Mouse (Mus musculus) thymus, postnatal 10 days (tissue): Measurements from ENCODE around the gene Arhgap10.

Experiments
- DNase-seq, 2 experiments: peaks; one replicate each; pipeline ENCODE4 v3.0.0; 2021; ENCODE audit warnings: low spot score in 2 of 2

The Arhgap10 gene

GRCm38 (mm10) chr8:77440913-77441312 lies 76.8 kb downstream of the Arhgap10 start:
- DNase-seq: no peak

- peak in 1 of 2 experiments; percentile 20 for DNase-seq
Measured at GRCm38 (mm10) chr8:77440324-77440880, 77.4 kb downstream of the Arhgap10 start.

GRCm38 (mm10) chr8:77439670-77440069 lies 78.1 kb downstream of the Arhgap10 start:
- DNase-seq: no peak

DNA sequence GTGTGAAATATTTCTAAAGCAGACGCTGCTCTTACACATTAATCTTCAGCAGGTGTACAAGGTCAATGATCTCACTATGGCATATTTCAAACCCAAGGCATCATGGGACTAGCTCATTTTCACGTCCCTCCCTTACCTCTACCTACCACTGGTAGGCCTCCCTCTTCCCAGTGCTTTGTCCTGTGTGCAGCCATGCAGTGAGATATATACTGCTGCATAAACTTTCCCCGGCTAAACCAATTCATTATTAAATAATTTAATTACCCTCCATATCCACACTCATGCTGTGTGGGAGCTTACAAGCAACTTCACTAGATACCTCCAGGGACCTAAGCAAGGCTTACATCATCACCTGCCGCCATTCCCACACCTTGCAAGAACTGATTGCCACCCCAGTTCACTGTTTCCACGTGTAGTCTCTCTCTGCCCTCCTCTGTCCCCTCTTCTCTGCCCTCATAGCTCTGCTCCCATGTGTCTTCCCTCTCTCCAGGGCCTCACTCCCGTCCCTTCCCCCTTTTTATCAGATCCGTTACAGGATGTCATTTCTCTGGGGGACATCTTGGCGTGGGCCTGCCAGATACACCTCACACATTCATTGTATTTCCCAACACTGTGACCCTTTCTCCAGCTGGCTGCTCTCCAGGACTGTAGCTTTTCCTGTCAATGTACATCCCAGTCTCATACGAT lies 79.8 kb downstream of the Arhgap10 start:
- no peak for DNase-seq

GRCm38 (mm10) chr8:77436013-77436990 lies 81.5 kb downstream of the Arhgap10 start:
- DNase-seq: no peak

- DNase-seq: no peak
Measured at GRCm38 (mm10) chr8:77433221-77433620, 84.5 kb downstream of the Arhgap10 start.

- no peak for DNase-seq
Measured at GRCm38 (mm10) chr8:77432726-77433125, 85.0 kb downstream of the Arhgap10 start.

- no peak for DNase-seq
Measured at GRCm38 (mm10) chr8:77428420-77428819, 89.3 kb downstream of the Arhgap10 start.

DNA sequence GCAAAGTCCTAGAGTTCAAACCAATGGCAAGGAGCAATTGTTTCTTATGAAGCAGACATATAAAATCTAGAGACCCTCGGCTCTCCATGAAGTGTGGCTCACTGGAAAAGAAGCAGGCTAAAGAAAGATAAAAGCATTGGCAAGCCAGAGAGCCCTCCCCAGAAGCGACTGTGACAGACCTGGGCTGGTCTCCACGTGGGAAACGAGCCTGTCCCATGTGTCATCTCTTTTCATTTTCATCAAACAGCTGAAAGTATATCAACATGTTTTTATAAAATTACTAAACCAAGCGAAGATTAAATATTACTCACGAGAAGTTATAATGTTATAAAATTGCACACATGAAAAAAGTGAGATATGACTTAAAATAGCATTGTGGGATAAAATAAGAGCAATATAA lies 89.7 kb downstream of the Arhgap10 start:
- no peak for DNase-seq

DNA sequence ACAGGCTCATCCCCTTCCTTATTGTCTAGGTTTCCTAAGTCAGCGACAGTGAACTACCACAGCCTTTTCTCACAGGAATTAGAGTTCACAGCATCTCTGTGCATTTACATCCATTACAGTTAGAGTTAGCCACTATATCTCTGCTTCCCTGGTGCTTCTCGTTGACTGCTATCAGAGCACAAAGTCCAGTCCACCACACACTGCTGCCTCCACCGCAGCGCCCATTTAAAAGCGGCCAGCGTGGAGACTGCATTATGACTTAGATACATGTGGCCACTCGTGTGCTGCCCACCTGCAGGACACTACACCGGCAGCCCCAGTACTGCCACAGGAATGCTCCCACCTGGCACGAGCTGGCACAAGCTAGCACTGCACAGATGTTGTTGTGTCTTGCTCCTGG lies 90.3 kb downstream of the Arhgap10 start:
- no peak for DNase-seq

GRCm38 (mm10) chr8:77423850-77424249 lies 93.9 kb downstream of the Arhgap10 start:
- peak in 1 of 2 experiments; percentile 13 for DNase-seq

DNA sequence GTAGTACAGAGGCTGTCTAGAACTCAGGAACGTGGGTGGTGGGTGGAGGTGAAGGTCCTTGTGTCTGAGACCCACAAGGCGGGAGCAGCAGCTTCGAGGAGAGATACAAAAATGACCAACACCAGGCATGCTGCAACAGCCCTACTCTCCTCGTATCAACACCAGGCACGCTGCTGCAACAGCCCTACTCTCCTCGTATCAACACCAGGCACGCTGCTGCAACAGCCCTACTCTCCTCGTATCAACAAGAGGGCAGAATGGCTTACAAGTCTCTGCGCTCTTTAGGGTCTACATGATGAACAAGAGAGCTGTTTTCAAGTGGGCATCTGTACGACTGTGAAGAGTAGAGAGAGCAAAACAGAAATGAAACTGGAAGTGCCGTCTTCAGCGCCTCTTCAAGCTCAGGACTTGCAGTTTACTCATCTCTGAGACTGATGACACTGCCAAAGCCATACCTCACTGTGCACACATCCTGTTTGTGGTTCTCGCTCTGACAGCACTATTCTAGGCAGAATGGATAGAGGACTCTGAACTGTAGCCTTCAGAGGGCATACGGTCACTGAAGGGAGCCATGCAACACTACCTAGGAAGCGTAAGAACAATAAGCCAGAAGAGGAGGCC lies 95.0 kb downstream of the Arhgap10 start:
- DNase-seq: peak; percentile 33 to 45

- no peak for DNase-seq
Measured at GRCm38 (mm10) chr8:77421596-77421995, 96.2 kb downstream of the Arhgap10 start.

DNA sequence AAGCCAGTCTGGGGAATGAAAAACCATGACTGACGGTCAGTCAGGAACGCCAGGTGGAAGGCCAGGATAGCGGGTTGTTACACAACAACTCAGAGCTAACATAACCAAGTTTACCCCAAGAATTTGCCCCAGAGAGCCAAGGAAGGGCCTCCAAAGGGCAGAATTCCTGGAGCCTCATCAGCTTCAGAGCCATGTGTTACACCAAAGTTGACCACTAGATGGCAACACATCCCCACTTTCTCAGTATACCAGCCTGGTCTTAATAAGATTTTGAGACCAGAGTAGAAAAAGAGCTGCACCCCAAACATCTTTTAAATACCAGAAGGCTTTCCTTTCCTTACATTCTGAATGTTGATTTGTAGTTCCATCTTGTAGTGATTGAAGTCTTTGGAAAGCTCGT lies 98.0 kb downstream of the Arhgap10 start:
- peak; percentile 45 to 70 for DNase-seq

DNA sequence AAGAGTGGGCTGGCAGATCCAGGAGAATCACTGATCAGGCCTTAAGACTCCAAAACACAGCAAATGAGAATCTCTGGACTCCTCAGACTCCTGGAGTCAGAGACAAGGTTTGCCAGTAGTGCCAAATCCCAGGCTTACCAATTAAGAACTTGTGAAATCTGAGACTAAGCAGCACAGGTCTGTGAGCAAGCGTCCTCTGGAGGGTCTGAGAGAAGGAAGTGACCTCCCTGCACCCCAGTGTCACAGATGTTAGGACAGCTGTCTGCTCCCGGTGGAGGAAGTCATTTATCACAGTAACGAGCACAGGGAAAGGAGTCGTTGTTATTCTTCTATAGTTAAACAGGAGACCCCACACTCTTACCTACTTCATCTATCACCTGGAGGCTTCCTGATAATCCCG lies 101.0 kb downstream of the Arhgap10 start:
- no peak for DNase-seq

DNA sequence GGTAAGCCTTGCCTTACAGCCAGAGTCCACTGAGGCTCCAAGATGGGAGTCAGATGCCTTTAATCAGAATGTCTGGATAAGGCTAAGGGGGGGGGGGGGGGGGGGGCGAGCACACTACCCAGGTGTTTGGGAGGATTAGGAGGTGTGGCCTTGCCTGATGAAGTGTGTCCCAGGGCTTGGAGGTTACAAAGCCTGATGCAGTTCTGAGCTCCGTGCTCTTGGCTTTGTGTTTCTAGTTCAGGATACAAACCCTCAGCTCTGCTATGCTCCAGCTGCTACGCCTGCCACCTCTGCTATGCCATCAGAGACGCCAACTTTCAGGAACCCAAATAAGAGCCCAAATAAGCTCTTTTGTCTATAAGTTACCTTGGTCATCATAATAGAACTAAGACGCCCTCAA lies 101.7 kb downstream of the Arhgap10 start:
- no peak for DNase-seq

DNA sequence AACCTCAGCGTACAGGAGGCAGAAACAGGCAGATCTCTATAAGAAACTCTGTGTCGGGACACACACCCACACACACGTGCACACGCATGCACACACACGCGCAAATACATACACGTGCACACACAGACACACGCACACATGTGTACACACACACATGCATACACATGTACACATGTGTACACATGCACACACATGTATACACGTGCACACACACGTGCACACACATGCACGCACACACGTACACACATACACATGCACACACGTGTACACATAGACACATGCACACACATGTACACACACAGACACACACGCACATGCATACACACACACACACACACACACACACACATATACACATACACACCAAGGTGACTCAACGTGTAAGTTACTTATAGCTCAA lies 106.5 kb downstream of the Arhgap10 start:
- no peak for DNase-seq

GRCm38 (mm10) chr8:77410394-77410793 lies 107.4 kb downstream of the Arhgap10 start:
- no peak for DNase-seq

DNA sequence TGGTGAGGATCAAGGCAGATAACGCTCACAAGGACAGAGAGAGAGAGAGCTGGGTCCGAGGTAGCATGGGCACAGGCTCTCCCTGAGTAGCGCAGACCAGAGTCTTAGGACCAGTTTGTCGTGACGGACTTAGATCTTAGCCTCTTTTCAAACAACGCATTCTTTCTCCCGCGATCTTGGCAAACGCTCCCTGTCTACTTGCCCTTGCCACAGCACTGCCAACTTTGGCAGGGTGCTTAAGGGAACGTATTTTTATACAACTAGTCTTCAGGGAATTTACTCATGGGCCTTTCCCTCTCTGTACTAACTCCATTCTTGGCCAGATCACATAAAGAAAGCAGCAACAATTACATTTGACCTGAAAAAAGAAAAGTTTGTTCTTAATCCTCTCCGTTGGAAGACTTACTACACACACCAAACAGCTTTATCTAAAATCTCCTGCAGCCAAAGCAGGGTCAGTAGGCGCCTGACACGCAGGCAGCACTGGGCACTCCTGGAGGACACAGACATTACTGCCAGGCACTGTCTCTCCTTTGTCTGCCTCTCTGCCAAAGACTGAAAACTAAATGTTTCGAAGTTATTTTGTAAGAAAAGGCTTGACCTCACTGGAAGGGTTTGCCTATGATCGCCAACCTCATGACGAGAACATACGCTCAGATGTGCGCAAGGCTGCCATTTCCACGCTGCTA lies 109.1 kb downstream of the Arhgap10 start:
- DNase-seq: no peak

DNA sequence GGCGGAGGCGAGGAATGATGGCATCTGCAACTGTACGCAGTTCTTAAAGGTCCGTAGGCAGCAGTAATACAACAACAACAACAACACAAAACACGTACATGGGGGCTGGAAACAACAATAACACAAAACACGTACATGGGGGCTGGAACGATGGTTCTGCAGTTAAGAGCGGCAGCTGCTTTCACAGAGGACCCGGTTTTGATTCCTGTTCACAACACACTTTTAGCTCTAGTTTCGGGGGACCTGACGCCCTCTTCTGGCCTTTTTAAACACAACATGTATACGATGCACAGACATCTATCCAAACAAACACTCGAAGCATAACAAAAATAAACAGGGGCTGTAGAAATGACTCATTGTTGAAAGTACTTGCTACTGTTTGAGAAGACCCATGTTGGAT lies 110.9 kb downstream of the Arhgap10 start:
- DNase-seq: no peak

- DNase-seq: no peak
Measured at GRCm38 (mm10) chr8:77406444-77406843, 111.3 kb downstream of the Arhgap10 start.
